Mouse (Mus musculus): ENCODE measurements around the gene Hspb3.

DNA sequence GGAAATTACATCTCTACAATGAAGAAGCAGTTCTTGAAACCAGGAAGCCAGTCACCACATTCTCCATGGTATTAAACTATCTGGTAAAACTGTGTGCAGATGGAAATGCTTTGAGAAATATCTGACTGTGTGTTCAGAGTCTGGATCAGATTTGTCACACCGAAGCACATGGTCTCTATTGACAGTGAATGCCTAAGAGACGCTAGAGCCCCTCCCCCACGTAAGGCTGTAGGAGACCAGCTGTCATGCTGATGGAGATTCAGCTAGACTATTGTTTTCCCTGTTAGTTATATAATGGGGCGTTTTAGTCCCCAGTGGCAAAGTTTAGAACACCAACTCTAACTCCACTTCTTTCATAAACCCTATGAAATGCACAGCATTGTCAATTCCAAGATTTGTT lies 42.7 kb upstream of the Hspb3 start:
- TF ChIP-seq CTCF (conservative IDR thresholded peaks at IDR 0.05; ENCODE audit: low read length) = no peak
- TF ChIP-seq POU5F1 (IDR thresholded peaks at IDR 0.05; ENCODE audit: borderline replicate concordance, low read length) = no peak
- TF ChIP-seq NANOG (IDR thresholded peaks at IDR 0.05; ENCODE audit: borderline replicate concordance, low read length) = peak; percentile 45; the same call in 1 of the 2 replicates

Measured in E14TG2a.4 (cell line).